Mouse (Mus musculus): ENCODE measurements around the gene Lmf1. TPM values are rescaled to one million over a fixed set of nuclear protein-coding genes. Genes with fewer than 3 reads are reported as not detected.

The Lmf1 gene
- polyA plus RNA-seq, 1 experiment = 15.2 TPM

DNA sequence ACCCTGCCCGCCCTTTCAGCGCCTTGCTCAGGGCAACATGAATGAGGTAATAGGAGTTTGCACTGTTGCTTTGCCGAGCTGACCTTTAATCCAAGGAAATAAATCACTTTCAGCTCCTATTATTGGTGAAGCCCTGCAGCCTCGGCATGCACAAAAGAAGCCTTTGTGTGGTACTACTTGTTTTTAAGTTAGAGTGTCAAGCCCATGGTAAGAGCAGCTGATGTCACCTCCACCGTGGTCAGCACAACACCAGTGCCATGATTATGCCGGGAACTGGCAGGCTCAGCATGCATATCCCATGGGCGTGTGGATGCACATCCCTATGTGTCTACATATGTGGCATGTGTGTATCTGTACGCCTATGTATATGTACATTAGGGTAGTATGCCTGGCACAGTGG is 56.5 kb downstream of the Lmf1 start:
- Histone ChIP-seq H3K4me1 (ENCODE audit: control insufficient read depth, insufficient read depth, low read length) (no peaks in the 10 kb centered on the region), H3K9ac (ENCODE audit: low read depth, poor library complexity, severe bottlenecking) (no peak overlapping the region), H3K36me3 (ENCODE audit: control insufficient read depth, insufficient read depth, low read length, poor library complexity, severe bottlenecking) (no peaks in the 10 kb centered on the region), H3K9me3 (replicated peaks; ENCODE audit: control insufficient read depth, insufficient read depth, low read length, poor library complexity, severe bottlenecking) (no peaks in the 10 kb centered on the region), H3K4me3 (ENCODE audit: low read depth, low read length) (no peak overlapping the region), H3K27me3 (ENCODE audit: control insufficient read depth, insufficient read depth, low read length, poor library complexity, severe bottlenecking) (no peaks in the 10 kb centered on the region), H3K27ac (ENCODE audit: insufficient read depth, low read length) (no peak overlapping the region)
- TF ChIP-seq CTCF (IDR thresholded peaks at IDR 0.05; ENCODE audit: low read depth, low read length) (no peak), POLR2A (IDR thresholded peaks at IDR 0.05; ENCODE audit: insufficient read depth, low read length) (no peak)

DNA sequence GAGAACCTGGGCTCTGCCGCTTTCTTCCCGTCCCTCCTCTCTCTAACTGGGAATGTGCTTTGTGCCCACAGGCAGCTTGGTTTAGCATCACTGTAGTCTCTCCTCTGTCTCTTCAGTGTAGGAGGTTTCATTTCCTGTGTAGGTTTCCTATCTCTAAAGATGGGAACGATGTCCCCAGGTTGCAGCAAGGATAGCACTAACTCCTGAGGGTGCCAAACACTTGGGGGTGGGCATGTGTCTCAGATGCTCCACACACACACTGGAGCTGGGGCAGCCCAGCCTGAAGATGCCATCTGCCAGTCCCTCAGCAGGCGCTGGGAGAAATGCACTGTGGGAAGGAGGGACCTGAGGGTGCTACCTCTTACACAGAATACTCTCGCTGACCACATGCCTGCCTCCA is 56.9 kb downstream of the Lmf1 start:
- Histone ChIP-seq H3K4me3 (ENCODE audit: low read depth, low read length) (no peak overlapping the region), H3K36me3 (ENCODE audit: control insufficient read depth, insufficient read depth, low read length, poor library complexity, severe bottlenecking) (no peaks in the 10 kb centered on the region), H3K27me3 (ENCODE audit: control insufficient read depth, insufficient read depth, low read length, poor library complexity, severe bottlenecking) (no peaks in the 10 kb centered on the region), H3K27ac (ENCODE audit: insufficient read depth, low read length) (no peak overlapping the region), H3K9me3 (replicated peaks; ENCODE audit: control insufficient read depth, insufficient read depth, low read length, poor library complexity, severe bottlenecking) (no peaks in the 10 kb centered on the region), H3K9ac (ENCODE audit: low read depth, poor library complexity, severe bottlenecking) (no peak overlapping the region), H3K4me1 (ENCODE audit: control insufficient read depth, insufficient read depth, low read length) (no peaks in the 10 kb centered on the region)
- no peak for TF ChIP-seq EP300 (IDR thresholded peaks at IDR 0.05; ENCODE audit: insufficient read depth, low read depth, low read length)
- no peak for TF ChIP-seq POLR2A (IDR thresholded peaks at IDR 0.05; ENCODE audit: insufficient read depth, low read length)
- TF ChIP-seq CTCF (IDR thresholded peaks at IDR 0.05; ENCODE audit: low read depth, low read length) = no peak

- H3K4me1 ChIP-seq (ENCODE audit: control insufficient read depth, insufficient read depth, low read length) = no peaks in the 10 kb centered on the region
- no peaks in the 10 kb centered on the region for H3K9me3 ChIP-seq (replicated peaks; ENCODE audit: control insufficient read depth, insufficient read depth, low read length, poor library complexity, severe bottlenecking)
- H3K27ac ChIP-seq (ENCODE audit: insufficient read depth, low read length) = no peak overlapping the region
- TF ChIP-seq POLR2A (IDR thresholded peaks at IDR 0.05; ENCODE audit: insufficient read depth, low read length) (no peak), CTCF (IDR thresholded peaks at IDR 0.05; ENCODE audit: low read depth, low read length) (no peak), EP300 (IDR thresholded peaks at IDR 0.05; ENCODE audit: insufficient read depth, low read depth, low read length) (no peak)
- H3K27me3 ChIP-seq (ENCODE audit: control insufficient read depth, insufficient read depth, low read length, poor library complexity, severe bottlenecking) = no peaks in the 10 kb centered on the region
- no peak overlapping the region for H3K4me3 ChIP-seq (ENCODE audit: low read depth, low read length)
- H3K9ac ChIP-seq (ENCODE audit: low read depth, poor library complexity, severe bottlenecking) = no peak overlapping the region
- no peaks in the 10 kb centered on the region for H3K36me3 ChIP-seq (ENCODE audit: control insufficient read depth, insufficient read depth, low read length, poor library complexity, severe bottlenecking)
Measured at GRCm38 (mm10) chr17:25637986-25638385, 59.1 kb downstream of the Lmf1 start.

- Histone ChIP-seq H3K36me3 (ENCODE audit: control insufficient read depth, insufficient read depth, low read length, poor library complexity, severe bottlenecking) (no peaks in the 10 kb centered on the region), H3K27ac (ENCODE audit: insufficient read depth, low read length) (no peak overlapping the region), H3K9ac (ENCODE audit: low read depth, poor library complexity, severe bottlenecking) (no peak overlapping the region), H3K27me3 (ENCODE audit: control insufficient read depth, insufficient read depth, low read length, poor library complexity, severe bottlenecking) (no peaks in the 10 kb centered on the region), H3K9me3 (replicated peaks; ENCODE audit: control insufficient read depth, insufficient read depth, low read length, poor library complexity, severe bottlenecking) (no peaks in the 10 kb centered on the region), H3K4me3 (ENCODE audit: low read depth, low read length) (no peak overlapping the region), H3K4me1 (ENCODE audit: control insufficient read depth, insufficient read depth, low read length) (no peaks in the 10 kb centered on the region)
- TF ChIP-seq EP300 (IDR thresholded peaks at IDR 0.05; ENCODE audit: insufficient read depth, low read depth, low read length) (no peak), CTCF (IDR thresholded peaks at IDR 0.05; ENCODE audit: low read depth, low read length) (no peak), POLR2A (IDR thresholded peaks at IDR 0.05; ENCODE audit: insufficient read depth, low read length) (no peak)
Measured at GRCm38 (mm10) chr17:25638442-25638841, 59.6 kb downstream of the Lmf1 start.

DNA sequence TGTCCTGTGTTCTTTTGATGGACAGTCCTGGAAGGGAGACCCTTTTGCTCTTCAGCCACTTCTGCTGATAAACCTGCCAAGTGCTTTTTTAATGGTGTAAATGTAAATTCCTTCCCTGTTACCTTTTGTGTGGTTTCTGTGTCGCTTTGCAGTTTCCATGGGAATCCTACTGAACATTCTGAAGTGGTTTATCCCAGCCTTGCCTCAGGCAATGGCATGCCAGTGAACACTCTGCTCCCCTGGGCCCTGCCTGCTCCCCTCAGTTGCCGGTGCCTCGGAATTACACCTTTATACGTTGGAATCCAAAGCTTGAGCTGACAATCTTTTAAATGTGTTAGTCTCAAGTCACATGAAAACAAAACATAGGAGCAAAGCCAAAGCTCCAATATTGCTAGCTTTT is 62.1 kb downstream of the Lmf1 start:
- Histone ChIP-seq H3K4me1 (ENCODE audit: control insufficient read depth, insufficient read depth, low read length) (no peaks in the 10 kb centered on the region), H3K4me3 (ENCODE audit: low read depth, low read length) (no peak overlapping the region), H3K36me3 (ENCODE audit: control insufficient read depth, insufficient read depth, low read length, poor library complexity, severe bottlenecking) (no peaks in the 10 kb centered on the region), H3K27me3 (ENCODE audit: control insufficient read depth, insufficient read depth, low read length, poor library complexity, severe bottlenecking) (no peaks in the 10 kb centered on the region), H3K9ac (ENCODE audit: low read depth, poor library complexity, severe bottlenecking) (no peak overlapping the region), H3K9me3 (replicated peaks; ENCODE audit: control insufficient read depth, insufficient read depth, low read length, poor library complexity, severe bottlenecking) (no peaks in the 10 kb centered on the region), H3K27ac (ENCODE audit: insufficient read depth, low read length) (no peak overlapping the region)
- no peak for TF ChIP-seq POLR2A (IDR thresholded peaks at IDR 0.05; ENCODE audit: insufficient read depth, low read length)
- no peak for TF ChIP-seq CTCF (IDR thresholded peaks at IDR 0.05; ENCODE audit: low read depth, low read length)
- TF ChIP-seq EP300 (IDR thresholded peaks at IDR 0.05; ENCODE audit: insufficient read depth, low read depth, low read length) = no peak

GRCm38 (mm10) chr17:25642032-25642431 is 63.1 kb downstream of the Lmf1 start:
- H3K4me3 ChIP-seq (ENCODE audit: low read depth, low read length) = no peak overlapping the region
- no peak overlapping the region for H3K27ac ChIP-seq (ENCODE audit: insufficient read depth, low read length)
- H3K27me3 ChIP-seq (ENCODE audit: control insufficient read depth, insufficient read depth, low read length, poor library complexity, severe bottlenecking) = no peaks in the 10 kb centered on the region
- no peaks in the 10 kb centered on the region for H3K36me3 ChIP-seq (ENCODE audit: control insufficient read depth, insufficient read depth, low read length, poor library complexity, severe bottlenecking)
- H3K9me3 ChIP-seq (replicated peaks; ENCODE audit: control insufficient read depth, insufficient read depth, low read length, poor library complexity, severe bottlenecking) = no peaks in the 10 kb centered on the region
- no peak overlapping the region for H3K9ac ChIP-seq (ENCODE audit: low read depth, poor library complexity, severe bottlenecking)
- no peaks in the 10 kb centered on the region for H3K4me1 ChIP-seq (ENCODE audit: control insufficient read depth, insufficient read depth, low read length)
- TF ChIP-seq EP300 (IDR thresholded peaks at IDR 0.05; ENCODE audit: insufficient read depth, low read depth, low read length) = no peak
- no peak for TF ChIP-seq POLR2A (IDR thresholded peaks at IDR 0.05; ENCODE audit: insufficient read depth, low read length)
- TF ChIP-seq CTCF (IDR thresholded peaks at IDR 0.05; ENCODE audit: low read depth, low read length) = no peak

All from ES-Bruce4 (cell line).